Mouse (Mus musculus) cortical plate, adult 2 months (tissue): ENCODE data around the gene Wwp2.

Experiments
- CTCF ChIP-seq: fragments of 200-500 bp; IDR thresholded peaks from 2 replicates; pipeline ENCODE4 v1.5.1; 2011; ENCODE audit warnings: mild to moderate bottlenecking, control low read depth, low read length; ENCODE audit not compliant: insufficient read depth; ENCODE audit errors: extremely low read depth
- POLR2A ChIP-seq: fragments of 200-500 bp; IDR thresholded peaks from 2 replicates; pipeline ENCODE4 v1.6.1; 2011; ENCODE audit warnings: mild to moderate bottlenecking, low read length, control low read depth; ENCODE audit not compliant: insufficient read depth; ENCODE audit errors: extremely low read depth

- TF ChIP-seq POLR2A (no peak), CTCF (no peak)
These were observed 104.5 kb downstream of the Wwp2 start for GRCm38 (mm10) chr8:107540623-107541022.
